Mouse (Mus musculus): ENCODE measurements around the gene Vmn1r148.
"Not testable (repeated sequence)": the region's sequence is repeated elsewhere in the genome, so short reads cannot be mapped to it uniquely, and the experiment has no call there.

Gene Vmn1r148

DNA sequence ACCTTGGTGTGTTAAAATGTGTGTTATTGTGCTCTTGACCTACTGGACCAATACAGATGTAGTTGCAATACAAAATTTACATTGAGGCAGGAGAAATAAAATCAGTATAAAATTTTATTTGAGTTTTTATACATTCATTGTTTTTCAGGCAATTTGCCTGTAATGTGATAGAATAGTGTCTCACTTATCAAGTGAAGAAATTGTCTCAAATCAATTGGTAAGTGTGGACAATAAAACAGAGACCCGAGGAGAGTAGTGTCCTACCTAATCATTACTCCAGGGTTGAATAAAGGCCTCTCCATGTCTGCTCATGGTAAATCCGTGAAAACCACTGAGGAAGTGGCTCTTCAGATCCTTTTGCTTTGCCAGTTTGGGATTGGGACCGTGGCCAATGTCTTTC is at the start of gene Vmn1r148:
Gene Vmn1r148 (plus strand): TSS at position 301 of the 400 bp plus-strand sequence.
- DNase-seq (ENCODE audit: low read depth, low spot score): not testable (repeated sequence)

DNA sequence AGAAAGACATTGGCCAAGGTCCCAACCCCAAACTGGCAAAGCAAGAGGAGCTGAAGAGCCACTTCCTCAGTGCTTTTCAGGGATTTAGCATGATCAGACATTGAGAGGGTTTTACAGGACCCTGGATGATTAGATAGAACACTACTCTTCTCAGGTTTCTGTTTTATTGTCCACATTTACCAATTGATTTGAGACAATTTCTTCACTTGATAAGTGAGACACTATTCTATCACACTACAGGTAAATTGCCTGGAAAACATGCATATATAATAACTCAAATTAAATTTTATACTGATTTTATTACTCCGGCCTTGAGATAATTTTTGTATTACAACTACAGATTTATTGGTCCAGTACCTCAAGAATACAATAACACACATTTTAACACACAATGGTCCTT is 42.4 kb upstream of the Vmn1r148 start, which contains the start of gene Gm8660:
Gene Gm8660 (minus strand): TSS at position 101 of the 400 bp plus-strand sequence.
- DNase-seq (ENCODE audit: low read depth, low spot score): not testable (repeated sequence)

DNA sequence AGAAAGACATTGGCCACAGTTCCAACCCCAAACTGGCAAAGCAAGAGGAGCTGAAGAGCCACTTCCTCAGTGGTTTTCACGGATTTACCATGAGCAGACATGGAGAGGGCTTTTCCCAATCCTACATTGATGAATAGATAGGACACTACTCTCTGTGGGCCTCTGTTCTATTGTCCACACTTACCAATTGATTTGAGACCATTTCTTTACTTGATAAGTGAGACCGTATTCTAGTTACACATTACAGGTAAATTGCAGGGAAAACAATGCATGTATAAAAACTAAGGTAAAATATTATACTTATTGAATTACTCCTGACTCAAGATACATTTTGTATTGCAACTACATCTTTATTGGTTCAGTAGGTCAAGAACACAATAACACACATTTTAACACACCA is 24.7 kb downstream of the Vmn1r148 start, which contains the start of gene Vmn1r149:
Gene Vmn1r149 (minus strand): TSS at position 101 of the 400 bp plus-strand sequence.
- not testable (repeated sequence) for DNase-seq (ENCODE audit: low read depth, low spot score)

DNA sequence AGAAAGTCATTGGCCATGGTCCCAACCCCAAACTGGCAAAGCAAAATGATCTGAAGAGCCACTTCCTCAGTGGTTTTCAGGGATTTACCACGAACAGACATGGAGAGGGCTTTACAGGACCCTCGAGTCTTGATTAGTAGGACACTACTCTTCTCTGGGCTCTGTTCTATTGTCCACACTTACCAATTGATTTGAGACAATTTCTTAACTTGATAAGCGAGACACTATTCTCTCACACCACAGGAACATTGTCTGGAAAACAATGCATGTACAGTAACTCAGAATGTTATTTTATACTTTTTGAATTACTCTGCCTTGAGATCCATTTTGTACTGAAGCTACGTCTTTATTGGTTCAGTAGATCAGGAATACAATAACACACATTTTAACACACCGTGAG is 50.6 kb downstream of the Vmn1r148 start, which contains the start of gene Gm10665:
Gene Gm10665 (minus strand): TSS at position 101 of the 400 bp plus-strand sequence.
- DNase-seq (ENCODE audit: low read depth, low spot score): not testable (repeated sequence)
